Mouse (Mus musculus) embryo, embryonic 10.5 days (tissue): ENCODE measurements at regions not wholly inside any gene's neighbourhood (a gene's known extent, or its start where the extent isn't known, plus 50 kb on each side); places are given as distances from the start of the nearest gene placed in this dataset.

Experiments
- DNase-seq: peaks from one replicate; pipeline ENCODE4 v3.0.0-alpha.2; 2015; ENCODE audit warnings: low spot score

DNA sequence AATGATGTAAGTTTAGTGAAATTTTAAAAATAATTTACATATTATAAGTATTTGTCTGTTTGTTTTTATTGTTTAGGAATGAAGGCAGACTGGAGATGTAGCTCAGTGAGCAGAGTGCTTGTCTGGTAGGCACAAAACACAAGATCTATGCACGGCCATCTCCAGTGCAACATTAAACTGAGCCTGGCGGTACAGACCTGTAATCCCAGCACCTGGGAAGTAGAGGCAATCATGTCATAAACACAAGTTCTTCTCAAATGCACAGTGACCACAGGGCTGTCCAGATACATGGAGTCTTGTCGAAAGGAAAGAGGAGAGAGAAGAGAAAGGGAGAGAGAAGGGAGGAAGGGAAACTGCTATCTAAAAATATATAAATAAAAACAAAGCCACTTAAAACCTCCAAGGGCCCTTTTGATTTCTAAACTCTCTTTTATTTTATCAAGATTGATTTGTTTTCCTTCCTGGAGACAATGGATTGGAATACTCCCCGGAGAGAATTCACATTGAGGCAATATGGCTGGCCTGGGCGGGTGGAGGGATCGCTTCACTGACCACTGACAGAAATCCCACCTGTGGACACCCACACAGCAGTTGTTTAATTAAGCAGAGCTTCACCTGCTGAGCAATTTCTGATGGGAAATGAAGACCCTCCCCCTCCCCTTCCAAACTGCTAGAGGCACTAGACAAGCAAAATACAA is 215.6 kb upstream of the Tll1 start:
- DNase-seq, result no peak

DNA sequence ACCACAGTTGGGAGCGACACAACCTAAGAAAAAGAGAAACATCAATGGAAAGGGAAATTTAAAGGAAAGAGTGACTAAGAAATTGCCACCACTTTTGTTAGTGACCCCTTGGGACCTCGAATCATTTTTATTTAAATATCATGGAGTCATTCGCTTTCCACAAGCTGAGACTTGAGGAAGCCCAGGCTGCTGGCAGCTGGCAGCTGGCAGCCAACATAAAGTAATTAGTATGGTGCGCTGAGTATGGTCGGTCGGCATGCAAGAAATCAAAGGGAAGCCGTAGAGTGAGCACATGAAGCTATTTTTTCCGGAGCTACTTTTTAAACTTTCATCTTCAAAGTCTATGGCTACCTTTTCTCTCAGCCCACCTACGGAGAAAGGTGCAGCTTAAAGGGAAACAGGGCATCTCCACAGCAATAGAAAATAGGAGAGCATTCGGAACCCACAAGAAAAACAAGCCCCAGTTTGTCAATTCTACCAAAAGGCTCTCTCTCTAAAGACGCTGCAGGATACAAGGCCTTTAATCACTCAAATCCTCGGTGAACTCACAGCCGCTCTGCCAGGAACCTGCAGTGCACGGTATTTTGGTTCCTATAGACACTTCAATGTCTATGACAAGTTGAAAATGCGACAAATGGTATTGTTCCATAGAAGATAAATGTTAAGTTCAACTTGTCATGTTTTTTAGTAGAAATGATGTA is 206.6 kb upstream of the Tll1 start:
- DNase-seq, result no peak

DNA sequence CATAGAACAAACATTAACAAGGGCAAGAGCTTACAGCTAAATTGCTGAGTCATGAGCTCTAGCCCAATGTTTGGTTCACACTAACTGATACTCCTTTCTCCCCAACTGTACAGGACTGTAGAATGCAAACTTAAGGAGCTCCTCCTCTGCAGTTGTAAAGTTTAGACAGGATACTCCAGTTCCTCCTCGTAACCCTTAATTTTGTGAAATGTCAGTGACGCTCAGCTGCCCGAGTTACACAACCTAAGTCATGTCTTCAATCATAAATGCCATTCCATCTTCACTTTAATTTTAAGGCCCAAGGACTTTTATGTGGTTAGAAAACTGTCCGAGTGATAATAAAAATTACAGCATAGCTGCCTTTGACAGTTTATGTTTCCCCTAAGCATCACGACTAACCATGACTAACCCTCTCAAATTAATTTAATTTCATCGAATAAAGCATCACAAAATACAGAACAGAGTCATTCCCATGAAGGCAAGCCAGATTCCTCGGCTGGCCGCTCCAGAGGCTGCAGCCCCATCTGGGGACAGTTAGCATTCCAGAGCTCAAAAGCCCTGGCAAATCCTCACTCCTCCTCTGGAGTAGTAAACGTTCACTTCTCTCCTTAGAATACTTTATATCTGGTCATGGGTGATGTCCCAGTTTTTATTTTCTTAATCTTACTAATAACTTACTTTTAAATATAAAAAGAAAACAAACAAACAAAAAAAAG is 200.9 kb upstream of the Tll1 start:
- peak; percentile 46 for DNase-seq

DNA sequence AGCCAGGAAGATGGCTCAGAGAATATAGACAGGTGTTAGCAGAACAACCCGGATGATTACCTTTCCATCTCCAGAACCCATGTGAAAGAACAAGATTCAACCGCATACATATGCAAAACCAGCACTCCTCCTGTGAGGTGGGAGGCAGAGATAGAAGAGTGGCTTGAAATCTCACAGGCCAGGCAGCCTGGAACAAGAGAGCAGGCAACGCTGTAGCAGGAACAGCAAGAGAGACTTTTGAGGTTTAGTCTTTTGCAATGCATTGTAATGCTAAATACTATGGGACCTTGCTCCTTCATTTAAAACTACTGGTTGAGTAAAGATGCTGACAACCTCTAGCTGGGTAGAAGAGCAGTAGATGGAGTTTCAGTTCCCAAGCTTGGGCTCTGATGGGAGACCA is 193.5 kb upstream of the Tll1 start:
- no peak for DNase-seq

DNA sequence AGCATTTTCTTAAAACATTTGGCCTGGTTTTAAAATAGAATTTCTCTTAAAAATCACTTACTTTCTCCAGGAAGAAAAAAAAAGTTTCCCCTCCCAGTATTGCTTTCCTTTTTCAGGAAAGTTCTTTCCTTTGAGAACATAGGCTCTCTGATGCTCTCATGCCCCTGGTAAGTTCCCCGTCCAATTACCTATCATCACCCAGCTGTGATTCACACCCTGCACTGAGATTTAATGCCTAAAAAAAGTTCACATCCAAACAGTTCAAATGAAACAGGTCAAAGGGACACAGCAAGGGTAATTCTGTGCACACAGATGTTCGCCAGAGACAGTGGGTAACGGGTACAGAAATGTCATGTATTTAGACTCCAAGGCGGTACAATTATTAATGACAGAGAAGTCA is 191.8 kb upstream of the Tll1 start:
- DNase-seq, result peak; percentile 30

DNA sequence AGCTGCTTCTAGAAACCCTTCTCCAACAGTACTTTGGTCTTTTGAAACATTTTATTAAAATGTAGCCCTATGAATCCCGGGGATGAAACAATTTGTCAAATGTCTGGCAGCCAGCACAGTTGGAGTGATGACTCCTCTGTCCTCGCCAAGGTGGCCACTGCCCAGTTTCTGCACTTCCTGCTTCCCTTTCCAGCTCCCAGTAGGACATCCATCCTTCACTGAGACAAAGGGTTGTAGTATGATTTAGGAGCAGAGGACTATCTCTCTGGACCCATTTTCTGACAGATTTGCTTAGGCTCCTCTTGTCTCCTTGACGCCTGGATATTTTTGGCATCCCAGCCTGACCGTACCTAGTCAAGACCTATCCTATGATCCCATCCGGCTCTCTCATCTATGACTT is 189.7 kb upstream of the Tll1 start:
- DNase-seq, result no peak

DNA sequence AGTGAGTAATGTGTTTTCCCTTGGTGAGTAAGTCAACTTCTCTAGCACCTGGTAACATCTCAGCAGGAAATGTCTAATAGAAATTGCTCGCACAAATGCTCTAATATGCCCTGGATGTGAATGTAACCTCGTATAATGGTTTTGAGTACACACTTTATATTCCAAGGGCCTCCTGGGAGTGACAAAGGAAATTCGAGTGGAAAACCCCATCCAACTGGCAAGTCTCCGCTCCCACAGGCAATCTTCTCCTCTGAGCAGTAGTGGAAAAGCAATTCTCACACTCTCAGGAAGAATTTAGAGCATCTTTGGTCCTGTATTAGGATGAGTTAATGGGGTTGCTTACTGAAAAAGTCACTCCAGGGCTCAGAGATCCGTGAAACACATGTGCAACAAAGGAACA is 183.4 kb upstream of the Tll1 start:
- no peak for DNase-seq

DNA sequence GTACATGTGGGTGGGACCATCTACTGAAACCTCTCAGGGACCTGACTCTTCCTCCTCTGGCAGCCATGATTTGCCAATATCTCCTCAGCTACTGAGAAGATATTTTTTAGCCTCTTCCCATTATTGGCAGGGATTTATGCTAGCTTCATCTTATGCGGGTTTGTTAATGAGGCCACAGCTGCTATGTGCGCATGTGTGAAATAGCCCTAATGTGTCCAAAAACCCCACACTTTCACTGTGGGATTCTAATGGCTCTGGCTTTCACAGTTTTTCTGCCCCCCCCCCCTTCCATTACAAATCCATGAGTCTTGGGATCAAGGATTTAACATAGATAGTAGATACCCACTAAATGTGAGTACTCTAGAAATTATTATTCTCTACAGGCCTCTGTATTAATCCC is 182.2 kb upstream of the Tll1 start:
- DNase-seq, result no peak

DNA sequence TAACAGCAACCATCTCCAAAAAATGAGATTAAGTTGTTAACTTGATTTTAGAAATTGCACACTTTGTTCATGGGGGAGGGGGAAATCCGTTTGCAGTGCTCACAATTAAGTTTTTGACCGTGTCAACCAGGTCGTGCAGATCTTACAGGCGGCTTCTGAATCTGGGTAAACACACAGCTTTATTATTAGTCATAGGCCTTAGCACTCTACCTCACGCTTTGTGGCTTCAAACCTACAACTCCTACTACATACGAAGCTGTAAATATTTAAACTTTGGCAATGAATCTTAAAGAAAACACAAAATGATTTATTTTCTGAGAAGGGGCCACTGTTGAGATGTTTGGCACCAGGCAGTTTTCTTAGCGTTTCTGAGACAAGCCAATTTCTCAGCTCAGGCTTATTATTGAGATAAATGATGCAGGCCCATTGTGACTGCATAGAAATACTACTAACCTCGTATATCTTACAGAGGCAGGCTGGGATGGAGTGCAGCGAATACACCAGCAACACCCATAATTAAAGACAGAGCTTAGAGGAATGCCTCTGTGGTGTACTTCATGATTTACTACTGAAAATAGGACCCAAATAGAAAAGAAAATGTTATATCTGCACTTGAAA is 173.8 kb upstream of the Tll1 start:
- DNase-seq, result no peak

DNA sequence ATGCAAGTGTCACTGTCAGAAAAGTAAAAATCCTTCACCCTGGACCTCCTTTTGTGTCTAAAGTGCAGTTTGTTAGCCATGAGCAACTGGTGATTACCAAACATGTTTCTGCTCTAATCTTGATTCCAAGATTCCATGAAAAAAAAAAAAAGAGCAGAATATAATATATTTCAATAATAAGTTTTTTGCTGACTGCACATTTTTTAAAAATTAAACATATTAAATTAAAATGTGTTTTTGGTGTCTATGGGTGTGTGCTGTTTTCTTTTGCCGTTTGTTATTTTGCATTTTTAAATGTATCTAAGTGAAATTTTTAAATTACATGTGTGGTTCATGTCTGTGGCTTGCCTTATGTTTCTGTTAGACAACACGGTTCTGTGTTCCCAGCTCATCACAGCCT is 171.8 kb upstream of the Tll1 start:
- no peak for DNase-seq

DNA sequence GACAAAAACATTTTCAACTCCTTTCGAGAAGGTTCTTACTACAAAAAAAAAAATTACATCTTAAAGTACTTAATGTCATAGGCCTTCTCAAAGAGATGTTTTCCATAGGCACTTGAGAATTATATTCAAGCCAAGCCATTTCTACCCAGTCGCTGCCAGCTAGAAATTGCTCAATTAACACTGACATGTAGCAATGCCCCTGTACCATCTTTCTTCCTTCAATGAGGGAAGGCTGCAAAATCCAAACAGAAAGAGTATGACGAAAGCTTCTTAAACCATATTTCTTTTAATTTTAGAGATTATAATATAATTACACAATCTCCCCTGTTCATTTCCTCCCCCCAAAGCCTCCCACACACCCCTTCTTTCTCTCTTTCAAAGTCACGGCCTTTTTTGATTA is 169.4 kb upstream of the Tll1 start:
- no peak for DNase-seq

DNA sequence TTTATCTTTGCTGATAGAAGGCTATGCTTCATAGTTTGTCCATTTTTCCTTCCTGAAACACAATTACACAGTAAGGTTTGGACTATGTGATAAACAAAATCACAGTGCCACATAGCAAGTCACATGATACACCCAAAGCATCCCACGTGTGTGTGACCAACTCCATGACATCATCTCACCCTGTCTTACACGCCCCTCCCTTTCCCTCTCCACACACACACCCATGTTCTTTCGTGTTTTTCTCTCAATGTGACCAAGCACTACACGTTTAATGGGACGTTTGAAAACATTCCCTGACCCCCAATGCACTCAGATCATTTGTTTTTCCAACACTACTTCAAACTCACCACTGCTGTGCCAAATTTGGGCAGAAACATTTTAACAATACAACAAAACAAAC is 168.9 kb upstream of the Tll1 start:
- no peak for DNase-seq

DNA sequence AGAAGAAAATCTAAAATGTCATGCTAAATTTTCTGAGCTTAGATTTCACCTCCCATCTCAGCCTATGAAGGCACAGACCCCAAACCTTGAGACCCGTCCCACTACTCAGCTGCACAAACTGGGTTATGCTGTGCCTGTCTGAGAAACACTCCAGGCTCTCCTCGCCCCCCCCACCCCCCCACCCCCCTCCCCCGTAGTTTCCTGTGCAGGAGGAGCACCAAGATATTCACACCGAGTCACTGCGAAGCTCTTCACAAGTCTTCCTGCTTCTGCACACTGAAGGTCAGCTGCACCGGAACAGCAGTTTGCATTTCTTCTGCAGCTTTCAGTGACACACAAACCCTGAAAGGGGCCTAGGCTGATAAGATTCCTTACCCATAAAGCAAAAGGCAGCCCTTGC is 163.9 kb upstream of the Tll1 start:
- DNase-seq, result no peak

DNA sequence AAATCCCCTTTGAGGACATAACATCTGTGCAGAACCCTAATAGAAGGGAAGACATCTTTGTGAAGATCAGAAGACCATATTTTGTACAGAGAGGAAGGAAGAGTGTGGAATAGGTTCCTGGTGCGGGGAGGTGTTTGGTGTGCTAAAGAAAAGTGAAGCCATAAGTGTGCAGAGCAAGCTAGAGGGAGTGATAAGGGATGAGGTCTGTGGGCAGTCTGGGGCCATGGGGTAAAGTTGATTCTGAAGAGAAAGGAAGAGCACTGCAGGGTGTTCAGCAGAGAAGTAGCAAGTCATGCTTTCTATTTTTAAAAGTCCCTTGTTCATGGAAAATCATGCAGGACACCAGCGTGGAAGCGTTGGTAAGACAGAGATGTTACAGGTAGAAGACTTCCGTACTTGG is 161.8 kb upstream of the Tll1 start:
- no peak for DNase-seq

DNA sequence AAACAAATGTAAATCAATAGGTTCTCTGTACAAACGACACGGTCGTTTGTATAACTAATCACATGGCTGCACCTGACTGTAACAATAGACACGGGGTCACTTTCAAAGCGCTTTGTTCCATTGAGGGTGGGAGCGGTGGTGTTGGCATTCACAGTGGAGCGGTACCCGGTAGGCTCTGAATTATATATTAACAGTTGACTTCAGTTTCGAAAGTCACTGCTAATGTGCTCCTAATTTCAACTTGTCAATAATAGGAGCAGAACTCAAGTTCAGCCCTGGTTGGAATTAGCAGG is 160.8 kb upstream of the Tll1 start:
- no peak for DNase-seq

DNA sequence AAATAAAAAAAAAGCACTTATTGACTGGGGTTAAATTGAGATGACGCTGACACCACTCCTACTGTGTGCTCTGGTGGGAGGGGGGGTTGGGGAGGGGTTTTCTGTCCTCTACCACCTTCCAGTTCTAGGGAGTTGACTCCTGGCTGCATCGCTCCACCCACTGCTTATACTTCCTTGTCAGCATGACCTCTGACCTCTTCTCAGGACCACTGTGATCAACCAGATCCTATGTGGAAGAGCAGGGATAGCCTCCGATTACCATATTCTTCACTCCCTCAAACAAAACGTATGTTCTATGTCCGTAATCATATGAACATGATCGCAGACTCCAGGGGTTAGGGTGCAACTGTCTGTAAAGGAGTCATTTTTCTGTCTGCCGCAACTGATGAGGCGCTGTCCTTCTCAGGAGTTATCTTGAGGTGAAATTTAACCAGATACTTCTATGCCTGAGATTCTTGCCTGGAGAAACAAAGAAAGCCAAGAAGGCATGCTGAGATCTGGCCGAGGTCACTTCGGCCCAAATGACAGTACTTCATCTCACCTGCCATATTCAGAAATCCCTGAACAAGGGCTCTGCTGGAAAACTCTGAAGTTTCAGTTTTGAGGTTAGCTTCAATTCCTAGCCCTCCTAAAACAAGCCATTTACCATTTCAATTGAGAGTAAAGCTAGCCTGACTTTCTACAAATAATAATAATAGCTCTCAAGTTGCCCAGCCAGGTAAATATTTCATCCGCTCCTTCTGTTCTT is 160.3 kb upstream of the Tll1 start:
- no peak for DNase-seq

DNA sequence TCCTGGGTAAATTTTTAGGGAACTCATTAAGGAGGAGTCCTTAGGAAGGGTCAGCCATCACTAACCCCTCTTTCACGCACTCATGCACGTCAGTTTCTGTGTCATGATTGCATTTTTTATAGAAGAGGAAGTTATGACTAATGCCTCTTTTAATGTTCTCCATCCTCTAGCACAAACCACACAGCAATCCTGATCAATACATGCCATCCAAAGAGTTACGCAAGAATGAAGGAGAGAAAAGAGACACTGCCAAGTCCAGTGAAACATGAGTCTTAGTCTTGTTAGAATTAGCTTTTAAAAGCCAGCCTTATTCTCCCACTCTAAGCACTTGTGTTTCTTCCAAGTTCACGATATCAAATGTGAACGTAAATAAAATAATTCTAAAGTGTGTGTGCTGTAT is 151.0 kb upstream of the Tll1 start:
- no peak for DNase-seq

DNA sequence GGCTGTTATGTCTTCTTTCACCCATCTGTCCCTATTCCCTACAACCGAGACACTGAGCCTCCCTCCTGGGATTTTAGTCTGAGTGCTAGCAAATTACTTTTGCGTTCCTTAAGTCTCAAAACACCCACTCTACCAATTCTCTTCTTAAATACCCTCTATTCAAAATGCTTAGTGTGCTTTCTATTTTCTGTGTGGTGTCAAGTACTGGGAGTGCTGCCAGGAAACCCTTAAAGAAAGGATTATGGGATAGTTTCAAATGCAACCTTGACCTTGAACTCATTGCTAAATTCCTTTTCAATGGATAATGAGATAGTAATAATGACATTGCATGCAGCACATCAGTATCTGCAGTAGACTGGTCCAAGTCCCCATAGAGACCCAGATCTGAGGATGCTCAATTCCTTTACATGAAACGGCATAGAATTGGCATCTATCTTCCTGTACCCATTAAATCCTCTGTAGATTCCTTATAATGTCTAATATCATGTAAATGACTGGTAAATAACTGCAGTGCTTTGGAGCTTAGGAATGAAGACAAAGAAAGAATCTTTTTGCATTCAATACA is 142.1 kb upstream of the Tll1 start:
- no peak for DNase-seq

DNA sequence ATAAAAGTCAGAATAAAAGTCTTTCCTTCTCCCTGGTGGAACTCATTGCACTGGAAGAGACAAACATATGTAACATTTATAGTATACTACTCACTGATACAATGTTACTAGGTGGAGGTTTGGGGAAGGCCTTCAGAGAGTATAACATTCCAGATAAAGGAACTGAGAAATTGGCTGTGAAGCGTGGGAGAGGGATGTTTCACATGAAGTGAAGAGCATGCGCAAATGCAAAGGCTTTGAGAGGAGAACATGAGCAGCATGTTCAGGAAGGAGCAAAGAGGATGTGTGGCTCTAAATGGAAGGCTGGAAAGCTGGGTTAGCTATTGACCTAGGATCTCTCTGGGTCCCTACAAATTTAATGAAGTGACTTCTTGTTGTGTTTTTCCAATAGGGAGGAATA is 141.4 kb upstream of the Tll1 start:
- DNase-seq, result no peak

DNA sequence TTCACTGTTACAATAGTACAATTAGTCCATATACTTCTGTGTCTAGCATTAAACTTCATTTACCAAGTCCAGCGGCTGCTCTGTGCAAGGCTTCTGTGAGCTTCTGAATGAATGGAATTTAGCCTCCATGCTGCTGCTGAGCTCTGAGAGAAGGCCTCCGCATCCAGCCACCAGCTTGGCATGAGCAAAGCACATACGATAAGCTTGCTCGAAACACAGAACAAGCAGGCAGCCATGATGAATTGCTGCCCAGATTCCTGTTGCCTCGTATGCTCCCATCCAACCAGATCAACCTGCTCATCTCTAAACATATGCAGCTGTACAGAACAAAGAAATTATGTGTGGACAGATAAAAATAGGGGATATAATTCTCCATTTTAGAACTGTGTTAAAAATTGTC is 140.4 kb upstream of the Tll1 start:
- DNase-seq, result no peak

DNA sequence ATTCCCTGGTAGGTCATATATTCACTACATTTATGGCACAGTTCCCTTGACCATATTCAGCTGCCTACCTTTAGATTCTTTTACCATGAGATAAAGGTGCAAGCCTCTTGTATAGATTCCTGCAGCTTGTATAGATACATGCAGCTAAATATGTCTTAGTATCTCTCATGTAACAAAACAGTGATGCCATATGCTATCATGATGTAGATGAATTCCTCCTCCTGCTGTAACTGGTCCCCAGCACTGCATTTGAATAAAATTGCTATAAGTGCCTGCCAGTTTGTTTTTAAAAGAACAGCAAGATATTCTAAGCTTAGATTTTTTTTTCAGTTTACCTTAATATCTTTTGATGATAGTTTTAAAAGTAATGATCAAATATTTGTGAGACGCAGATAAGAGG is 138.9 kb upstream of the Tll1 start:
- no peak for DNase-seq

DNA sequence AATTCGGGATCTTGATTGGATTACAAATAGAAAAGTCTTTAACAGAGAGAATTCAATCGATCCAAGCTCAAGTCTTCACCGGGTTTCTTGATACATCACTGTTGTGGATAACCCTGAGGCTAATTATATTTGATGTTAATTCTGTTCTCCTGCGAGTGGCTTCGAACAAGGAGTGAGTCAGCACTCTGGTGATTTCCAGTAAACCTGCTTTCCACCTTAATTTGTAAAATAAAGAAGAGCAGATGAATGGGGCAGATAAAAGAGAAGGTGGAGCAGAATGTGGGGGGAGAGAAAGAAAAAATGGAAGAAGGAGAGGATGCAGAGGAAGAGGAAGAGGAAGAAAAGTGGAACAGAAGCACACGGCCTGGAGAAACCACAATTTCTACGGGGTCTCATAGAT is 137.5 kb upstream of the Tll1 start:
- DNase-seq, result no peak
